Mouse (Mus musculus): Measurements from ENCODE around the gene Jph2. TPM values are rescaled to one million over a fixed set of nuclear protein-coding genes. Genes with fewer than 3 reads are reported as not detected.

Gene Jph2
- total RNA-seq (2022), result 1 to 10 TPM; 3.7 to 7.1 (median 5.7) TPM

GRCm38 (mm10) chr2:163397905-163398304 is at the start of gene Jph2:
Gene Jph2, minus strand, starts transcription at chr2:163397993.
- DNase-seq, result peak; percentile 33

- DNase-seq, result no peak
These were observed 49.6 kb upstream of the Jph2 start for GRCm38 (mm10) chr2:163447375-163447774.

GRCm38 (mm10) chr2:163444017-163444416 is 46.2 kb upstream of the Jph2 start:
- no peak for DNase-seq

- no peak for DNase-seq
These were observed 45.8 kb upstream of the Jph2 start for GRCm38 (mm10) chr2:163443543-163443942.

GRCm38 (mm10) chr2:163439488-163439887 is 41.7 kb upstream of the Jph2 start:
- DNase-seq, result no peak

GRCm38 (mm10) chr2:163438619-163439451 is 41.0 kb upstream of the Jph2 start:
- no peak for DNase-seq

- DNase-seq, result no peak
These were observed 40.4 kb upstream of the Jph2 start, which contains the start of gene Gdap1l1 for GRCm38 (mm10) chr2:163438246-163438618. Gene Gdap1l1, plus strand, starts transcription at chr2:163438476.

GRCm38 (mm10) chr2:163437800-163438199 is 40.0 kb upstream of the Jph2 start:
- DNase-seq, result no peak

GRCm38 (mm10) chr2:163433971-163434370 is 36.2 kb upstream of the Jph2 start:
- no peak for DNase-seq

GRCm38 (mm10) chr2:163431289-163431688 is 33.5 kb upstream of the Jph2 start:
- no peak for DNase-seq

GRCm38 (mm10) chr2:163428346-163429011 is 30.7 kb upstream of the Jph2 start:
- no peak for DNase-seq

GRCm38 (mm10) chr2:163424597-163424996 is 26.8 kb upstream of the Jph2 start, which contains the start of gene Oser1:
Gene Oser1, minus strand, starts transcription at chr2:163424697.
- no peak for DNase-seq

- no peak for DNase-seq
These were observed 25.3 kb upstream of the Jph2 start for GRCm38 (mm10) chr2:163422895-163423660.

- DNase-seq, result no peak
These were observed 22.6 kb upstream of the Jph2 start for GRCm38 (mm10) chr2:163420366-163420886.

GRCm38 (mm10) chr2:163419346-163420045 is 21.7 kb upstream of the Jph2 start:
- peak; percentile 99 for DNase-seq

- DNase-seq, result peak; percentile 35
These were observed 21.1 kb upstream of the Jph2 start for GRCm38 (mm10) chr2:163418841-163419345.

- no peak for DNase-seq
These were observed 20.0 kb upstream of the Jph2 start for GRCm38 (mm10) chr2:163417830-163418229.

- no peak for DNase-seq
These were observed 19.2 kb upstream of the Jph2 start for GRCm38 (mm10) chr2:163417026-163417425.

GRCm38 (mm10) chr2:163412846-163413590 is 15.2 kb upstream of the Jph2 start:
- no peak for DNase-seq

- DNase-seq, result no peak
These were observed 14.6 kb upstream of the Jph2 start for GRCm38 (mm10) chr2:163412419-163412818.

- DNase-seq, result no peak
These were observed 14.0 kb upstream of the Jph2 start for GRCm38 (mm10) chr2:163411840-163412239.
